Mouse (Mus musculus) forebrain, embryonic 14.5 days (tissue): Measurements from ENCODE around the gene Peak1. TPM values are rescaled to one million over a fixed set of nuclear protein-coding genes. Genes with fewer than 3 reads are reported as not detected.
"Not testable (repeated sequence)": the region's sequence is repeated elsewhere in the genome, so short reads cannot be mapped to it uniquely, and the experiment has no call there.

Source experiments
- ATAC-seq: fragments of 200-750 bp; cut with Nextera tagmentation; 2 replicates; pipeline ENCODE4 v1.8.0; 2017; ENCODE audit warnings: mild to moderate bottlenecking, moderate library complexity
- DNase-seq: peaks from one replicate; pipeline ENCODE4 v3.0.0-alpha.2; 2015; ENCODE audit warnings: low spot score
- H3K27ac ChIP-seq: fragments of 300-500 bp; sonication (generic); 2 replicates; pipeline ENCODE4 v1.5.1; 2014; ENCODE audit warnings: low read depth, mild to moderate bottlenecking, control low read depth, low read length, moderate library complexity
- H3K27me3 ChIP-seq: fragments of 300-500 bp; sonication (generic); replicated peaks from 2 replicates; pipeline ENCODE4 v1.6.1; 2014; ENCODE audit warnings: low read length, control low read depth, mixed read lengths; ENCODE audit not compliant: control insufficient read depth, insufficient read depth
- H3K36me3 ChIP-seq: fragments of 300-500 bp; sonication (generic); 2 replicates; pipeline ENCODE4 v1.6.1; 2014; ENCODE audit warnings: low read length, control low read depth; ENCODE audit not compliant: control insufficient read depth, insufficient read depth
- H3K4me1 ChIP-seq: fragments of 300-500 bp; sonication (generic); 2 replicates; pipeline ENCODE4 v1.6.1; 2014; ENCODE audit warnings: antibody characterized with exemption, low read length, control low read depth; ENCODE audit not compliant: control insufficient read depth, insufficient read depth
- H3K4me2 ChIP-seq: fragments of 300-500 bp; sonication (generic); 2 replicates; pipeline ENCODE4 v1.6.1; 2014; ENCODE audit warnings: mild to moderate bottlenecking, control low read depth, low read length
- H3K4me3 ChIP-seq: fragments of 300-500 bp; sonication (generic); 2 replicates; pipeline ENCODE4 v1.5.1; 2014; ENCODE audit warnings: low read depth, low read length, control low read depth
- H3K9ac ChIP-seq: fragments of 300-500 bp; sonication (generic); 2 replicates; pipeline ENCODE4 v1.6.1; 2014; ENCODE audit warnings: mild to moderate bottlenecking, low read length, control low read depth, moderate library complexity
- H3K9me3 ChIP-seq: fragments of 300-500 bp; sonication (generic); replicated peaks from 2 replicates; pipeline ENCODE4 v1.6.1; 2016; ENCODE audit warnings: low read length, control low read depth, mixed read lengths; ENCODE audit not compliant: control insufficient read depth
- WGBS: fragments of 180-500 bp; shearing (Covaris S2); extraction: QIAGEN DNeasy Blood & Tissue Kit; methylation state at CpG from one replicate; pipeline ENCODE4 v1.1.7; 2014; 5-methylcytosine and 5-hydroxymethylcytosine counted together
- polyA plus RNA-seq: library from polyadenylated mRNA; unstranded; fragments of >200 nt; fragmentation: Nextera tagmentation; extraction: Ambion mirVana; gene quantifications from 2 replicates; pipeline ENCODE4 v1.2.1, GENCODE M21; 2014

Gene Peak1
- polyA plus RNA-seq, 1 experiment from 2014 or later: 2.5 TPM

DNA sequence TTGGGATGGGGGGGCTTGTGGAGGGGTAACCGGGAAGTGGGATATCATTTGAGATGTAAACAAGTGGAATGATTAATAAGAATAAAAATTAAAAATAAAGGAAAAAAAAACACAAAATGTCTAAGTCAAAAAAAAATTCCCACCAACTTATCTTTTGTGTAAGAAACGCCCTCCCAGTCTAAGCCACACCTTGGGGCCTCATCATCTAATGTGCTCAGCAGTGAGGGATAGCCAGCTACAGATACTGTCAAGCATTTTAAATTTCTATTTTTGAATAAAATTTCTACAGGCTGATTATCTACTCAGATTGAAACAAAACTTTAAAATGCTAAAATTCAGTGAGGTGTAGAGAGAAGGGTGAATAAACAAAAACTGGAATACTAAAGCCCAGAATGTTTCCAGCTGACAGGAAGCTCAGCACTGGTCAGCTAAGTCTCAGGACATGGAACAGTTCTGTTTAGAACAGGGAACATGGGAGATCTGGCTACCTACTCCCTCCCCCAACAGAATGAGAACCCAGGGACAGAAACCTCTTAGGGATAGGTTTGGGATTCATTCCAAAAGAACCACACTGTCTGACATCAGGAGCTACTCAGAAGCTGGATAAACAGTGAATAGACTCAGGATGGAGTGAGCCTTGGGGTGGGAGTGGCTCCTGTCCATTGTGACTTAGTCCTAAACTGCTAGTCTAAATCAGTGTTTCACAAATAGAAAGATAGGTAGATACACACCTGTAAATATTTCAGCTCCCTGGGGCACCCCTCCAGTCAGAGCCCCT lies 35.4 kb upstream of the Peak1 start:
- DNase-seq: no peak
- no peak overlapping the region for H3K4me3 ChIP-seq
- H3K27me3 ChIP-seq: no peaks in the 10 kb centered on the region
- no peaks in the 10 kb centered on the region for H3K9me3 ChIP-seq
- H3K27ac ChIP-seq: no peak overlapping the region
- no peaks in the 10 kb centered on the region for H3K36me3 ChIP-seq
- no peak overlapping the region for H3K4me2 ChIP-seq
- no peak overlapping the region for H3K9ac ChIP-seq
- no peak for ATAC-seq
- 87% methylated on average over 2 of the region's 2 CpGs for WGBS
- H3K4me1 ChIP-seq: no peaks in the 10 kb centered on the region

DNA sequence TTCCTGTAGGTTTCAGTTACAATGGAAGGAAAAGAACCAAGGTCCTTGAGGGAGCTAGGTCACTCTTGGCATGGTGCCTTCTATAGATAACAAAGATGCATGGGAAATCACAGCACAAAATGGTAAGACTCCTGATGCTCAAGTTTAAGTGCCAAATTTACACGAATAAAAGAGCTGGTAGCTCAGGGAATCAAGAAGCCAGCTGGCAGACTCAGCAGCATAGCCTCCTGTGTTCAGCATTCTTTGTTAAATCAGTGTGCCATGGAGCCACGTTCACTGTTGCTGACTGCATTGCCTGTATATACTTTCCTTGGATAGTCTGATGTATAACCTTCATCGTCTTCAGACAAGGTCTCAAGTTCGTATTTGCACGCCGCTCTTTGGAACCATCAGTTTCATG lies 33.7 kb upstream of the Peak1 start:
- Histone ChIP-seq H3K9ac (no peak overlapping the region), H3K36me3 (no peaks in the 10 kb centered on the region), H3K4me2 (no peak overlapping the region), H3K4me1 (no peaks in the 10 kb centered on the region), H3K27me3 (no peaks in the 10 kb centered on the region), H3K9me3 (no peaks in the 10 kb centered on the region), H3K4me3 (no peak overlapping the region), H3K27ac (peak overlapping the region; percentile 44; the same call in 1 of the 2 replicates)
- whole genome bisulfite sequencing: 81% methylated on average over 6 of the region's 6 CpGs
- ATAC-seq (no peak), DNase-seq (peak; percentile 68)

DNA sequence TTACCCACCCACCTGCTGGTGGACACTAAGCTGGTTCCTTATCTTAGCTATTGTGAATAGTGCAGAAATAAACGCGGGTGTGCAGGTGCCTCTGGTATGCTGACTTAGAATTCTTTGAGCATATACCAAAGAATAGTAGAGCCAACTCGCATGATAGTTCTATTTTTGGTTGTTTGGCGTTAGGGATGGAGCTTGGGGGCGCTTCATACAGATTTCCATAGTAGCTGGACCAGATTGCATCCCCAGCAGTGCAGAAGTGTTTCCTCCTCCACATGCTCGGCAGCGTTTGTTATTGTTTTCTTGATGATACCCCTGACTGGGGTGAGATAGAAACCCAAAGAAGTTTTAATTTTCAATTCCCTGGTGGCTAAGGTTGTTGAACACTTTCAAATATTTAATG lies 21.8 kb upstream of the Peak1 start:
- 84% methylated on average over 7 of the region's 7 CpGs for WGBS
- no peaks in the 10 kb centered on the region for H3K4me1 ChIP-seq
- DNase-seq: no peak
- H3K27me3 ChIP-seq: no peaks in the 10 kb centered on the region
- no peak overlapping the region for H3K4me3 ChIP-seq
- H3K36me3 ChIP-seq: no peaks in the 10 kb centered on the region
- no peak for ATAC-seq
- H3K27ac ChIP-seq: no peak overlapping the region
- H3K9ac ChIP-seq: no peak overlapping the region
- H3K4me2 ChIP-seq: no peak overlapping the region
- no peaks in the 10 kb centered on the region for H3K9me3 ChIP-seq

DNA sequence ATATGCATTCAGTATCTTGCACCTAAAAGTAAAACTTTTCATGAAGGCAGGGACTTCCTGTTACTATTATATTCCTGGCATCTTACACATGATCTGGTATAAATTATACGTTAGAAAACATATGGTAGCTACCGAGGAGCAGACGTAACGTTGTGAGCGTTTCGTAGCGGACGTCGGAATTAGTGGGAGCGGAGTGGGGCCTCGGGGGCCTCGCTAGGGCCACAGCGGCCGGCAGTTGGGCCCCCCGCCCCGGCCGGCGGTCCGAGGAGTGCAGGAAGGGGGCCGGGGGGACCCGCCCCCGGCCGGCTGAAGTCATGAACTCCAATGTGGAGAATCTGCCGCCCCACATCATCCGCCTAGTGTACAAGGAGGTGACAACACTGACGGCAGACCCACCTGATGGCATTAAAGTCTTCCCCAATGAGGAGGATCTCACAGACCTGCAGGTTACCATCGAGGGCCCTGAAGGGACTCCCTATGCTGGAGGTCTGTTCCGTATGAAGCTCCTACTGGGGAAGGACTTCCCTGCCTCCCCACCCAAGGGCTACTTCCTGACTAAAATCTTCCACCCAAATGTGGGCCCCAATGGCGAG lies 19.5 kb upstream of the Peak1 start:
- not testable (repeated sequence) for H3K9ac ChIP-seq, H3K27me3 ChIP-seq, H3K4me3 ChIP-seq, H3K9me3 ChIP-seq, H3K36me3 ChIP-seq, DNase-seq, H3K4me2 ChIP-seq, H3K27ac ChIP-seq, H3K4me1 ChIP-seq, ATAC-seq
- 90% methylated on average over 21 of the region's 29 CpGs for WGBS

DNA sequence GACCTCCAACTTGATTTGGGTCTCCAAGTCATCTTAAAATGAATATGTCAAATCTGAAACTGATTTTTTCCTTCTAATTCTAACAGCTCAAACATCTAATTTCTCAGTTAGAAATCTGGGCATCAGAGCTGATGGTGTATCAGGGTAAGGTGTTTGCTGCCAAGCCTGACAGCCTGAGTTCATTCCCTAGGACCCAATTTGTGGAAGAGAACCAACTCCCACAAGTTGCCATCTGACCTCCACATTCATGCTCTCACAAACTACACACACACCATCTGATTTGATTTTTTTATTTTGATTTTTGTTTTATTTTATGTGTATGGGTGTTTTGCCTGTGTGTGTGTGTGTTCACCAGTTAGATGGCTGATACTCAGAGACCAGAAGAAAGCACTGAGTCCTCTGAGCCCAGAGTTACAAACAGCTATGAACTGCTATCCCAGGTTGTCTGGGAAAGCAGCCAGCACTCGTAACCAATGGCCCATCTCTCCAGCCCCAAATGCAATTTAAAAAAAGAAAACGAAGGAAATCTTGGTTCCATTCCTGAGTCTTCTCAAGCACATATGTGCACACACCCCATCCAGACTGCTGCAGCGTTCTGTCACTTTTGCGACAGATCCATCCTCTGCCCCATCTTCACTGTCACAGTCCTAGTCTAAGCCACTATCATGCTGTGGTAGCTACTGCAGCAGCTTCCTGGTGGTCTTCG lies 18.1 kb upstream of the Peak1 start:
- peak; percentile 31 for DNase-seq
- ATAC-seq: no peak; the same call in 1 of the 2 replicates

DNA sequence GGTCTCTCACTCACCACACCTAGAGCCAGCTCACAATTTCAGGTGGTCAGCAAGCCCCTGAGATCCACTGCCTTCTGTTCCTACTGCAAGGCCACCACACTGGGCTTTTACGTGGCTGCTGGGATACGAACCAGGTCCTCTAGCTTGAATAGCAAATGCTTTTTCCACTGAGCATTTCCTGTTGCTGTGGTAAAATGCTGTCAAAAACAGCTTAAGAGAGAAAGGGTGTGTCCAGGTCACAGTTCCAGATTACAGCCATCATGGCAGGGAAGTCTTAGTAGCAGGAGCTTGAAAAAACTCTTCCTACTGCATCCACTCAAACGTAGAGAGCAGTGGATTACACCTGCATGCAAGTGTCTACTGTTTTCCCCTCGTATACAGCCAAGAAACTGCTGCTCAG lies 7.0 kb upstream of the Peak1 start:
- DNase-seq (no peak), ATAC-seq (no peak)
- no peaks in the 10 kb centered on the region for H3K27me3 ChIP-seq
- 90% methylated on average over 4 of the region's 4 CpGs for WGBS
- H3K4me1 ChIP-seq: peaks cover 9% of the 10 kb centered on the region
- no peak overlapping the region for H3K4me2 ChIP-seq
- H3K27ac ChIP-seq: no peak overlapping the region
- H3K36me3 ChIP-seq: no peaks in the 10 kb centered on the region
- no peak overlapping the region for H3K4me3 ChIP-seq
- H3K9me3 ChIP-seq: no peaks in the 10 kb centered on the region
- H3K9ac ChIP-seq: no peak overlapping the region

More for the DNA sequence above, 18.1 kb upstream of the Peak1 start:
- no peak overlapping the region for H3K4me3 ChIP-seq
- no peaks in the 10 kb centered on the region for H3K36me3 ChIP-seq
- whole genome bisulfite sequencing: 77% methylated on average over 5 of the region's 5 CpGs
- no peak overlapping the region for H3K9ac ChIP-seq
- H3K27me3 ChIP-seq: no peaks in the 10 kb centered on the region
- no peak overlapping the region for H3K27ac ChIP-seq
- H3K4me2 ChIP-seq: no peak overlapping the region
- H3K9me3 ChIP-seq: no peaks in the 10 kb centered on the region
- no peaks in the 10 kb centered on the region for H3K4me1 ChIP-seq

DNA sequence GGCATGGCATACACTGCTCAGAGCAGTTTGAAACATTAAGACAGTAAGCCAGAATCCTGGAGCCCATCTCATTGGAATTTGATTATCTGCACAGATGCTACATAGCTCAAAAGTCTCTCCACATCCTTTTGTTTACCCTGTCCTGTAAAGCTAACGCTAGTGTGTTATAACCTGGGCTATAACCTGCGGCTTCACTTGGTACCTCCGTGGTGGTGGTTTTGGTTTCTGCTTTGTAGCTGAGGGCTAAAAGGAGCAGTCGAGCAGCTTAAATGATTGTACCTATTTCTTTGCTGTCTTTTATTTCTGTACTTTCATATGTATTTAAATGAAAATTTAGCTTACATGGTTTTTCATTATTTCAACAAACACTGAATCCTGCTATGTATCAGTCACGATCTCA lies 4.1 kb upstream of the Peak1 start:
- WGBS: 88% methylated on average over 5 of the region's 5 CpGs
- H3K9ac ChIP-seq: no peak overlapping the region
- ATAC-seq (no peak), DNase-seq (no peak)
- H3K9me3 ChIP-seq: no peaks in the 10 kb centered on the region
- no peak overlapping the region for H3K4me2 ChIP-seq
- no peak overlapping the region for H3K27ac ChIP-seq
- H3K4me3 ChIP-seq: no peak overlapping the region
- H3K4me1 ChIP-seq: peaks cover 17% of the 10 kb centered on the region
- no peaks in the 10 kb centered on the region for H3K36me3 ChIP-seq
- no peaks in the 10 kb centered on the region for H3K27me3 ChIP-seq

DNA sequence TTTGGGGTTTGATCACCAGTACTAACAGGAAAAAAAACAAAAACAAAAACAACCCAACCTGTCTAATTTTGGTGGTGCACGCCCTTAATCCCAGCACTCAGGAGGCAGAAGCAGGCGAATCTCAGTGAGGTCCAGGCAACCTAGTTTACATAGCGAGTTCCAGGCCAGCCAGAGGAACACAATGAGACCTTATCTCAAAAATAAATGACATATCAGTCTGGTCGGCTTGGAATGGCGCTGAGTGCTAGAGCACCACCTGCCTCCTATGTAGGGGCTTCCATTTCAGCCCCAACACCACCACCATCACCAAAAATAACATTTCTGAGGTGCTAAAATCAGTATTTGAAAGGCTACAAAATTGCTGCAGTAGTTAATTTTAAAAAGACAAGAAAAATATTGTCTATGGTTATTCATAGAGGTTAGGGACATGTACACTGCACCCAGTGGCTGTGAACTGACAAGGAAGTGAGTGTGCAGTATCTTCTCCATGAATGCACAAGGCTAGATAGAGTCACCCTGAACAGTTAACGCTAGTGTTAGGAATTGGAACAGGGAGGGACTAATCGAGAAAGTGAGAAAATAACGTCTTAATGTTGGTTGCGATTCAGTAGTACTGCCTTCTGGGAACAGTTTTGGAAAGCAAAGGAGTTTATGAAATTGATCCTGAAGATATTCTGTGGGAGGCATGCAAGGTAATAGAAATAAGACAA lies 3.2 kb upstream of the Peak1 start:
- DNase-seq: no peak
- no peak overlapping the region for H3K9ac ChIP-seq
- no peaks in the 10 kb centered on the region for H3K36me3 ChIP-seq
- no peak overlapping the region for H3K4me3 ChIP-seq
- no peaks in the 10 kb centered on the region for H3K27me3 ChIP-seq
- no peaks in the 10 kb centered on the region for H3K9me3 ChIP-seq
- no peak for ATAC-seq
- H3K4me1 ChIP-seq: peaks cover 19% of the 10 kb centered on the region
- no peak overlapping the region for H3K4me2 ChIP-seq
- H3K27ac ChIP-seq: no peak overlapping the region
- WGBS: 89% methylated on average over 9 of the region's 9 CpGs
